Mouse (Mus musculus) lung, postnatal 0 days (tissue): Measurements from ENCODE around the gene Cd9.

Source experiments
- CTCF ChIP-seq: IDR thresholded peaks from 2 replicates; pipeline ENCODE4 v1.5.1; 2016; ENCODE audit warnings: antibody characterized with exemption, mild to moderate bottlenecking
- EP300 ChIP-seq: IDR thresholded peaks from 2 replicates; pipeline ENCODE4 v1.6.1; 2016; ENCODE audit warnings: antibody characterized with exemption, mild to moderate bottlenecking, control low read depth

GRCm38 (mm10) chr6:125436753-125437152 lies 57.8 kb downstream of the Cd9 start:
- TF ChIP-seq CTCF = no peak
- TF ChIP-seq EP300 = no peak
